Mouse (Mus musculus) liver, embryonic 14.5 days (tissue): ENCODE measurements around the gene Cntnap4. TPM values are rescaled to one million over a fixed set of nuclear protein-coding genes. Genes with fewer than 3 reads are reported as not detected.

ENCODE experiments used
- ATAC-seq: fragments of 200-750 bp; cut with Nextera tagmentation; 2 replicates; pipeline ENCODE4 v1.8.0; 2017; ENCODE audit warnings: moderate number of reproducible peaks, mild to moderate bottlenecking, moderate library complexity; ENCODE audit not compliant: insufficient read depth
- DNase-seq, 3 experiments: peaks; one replicate each; pipeline ENCODE4 v3.0.0-alpha.2; 2012 to 2013; ENCODE audit warnings: low read depth in 3 of 3, low spot score in 3 of 3
- H3K27ac ChIP-seq: fragments of 300-500 bp; sonication (generic); 2 replicates; pipeline ENCODE4 v1.5.1; 2014; ENCODE audit warnings: moderate library complexity, mild to moderate bottlenecking, control low read depth, inconsistent platforms
- H3K27me3 ChIP-seq: fragments of 300-500 bp; sonication (generic); 2 replicates; pipeline ENCODE4 v1.6.1; 2014; ENCODE audit warnings: mild to moderate bottlenecking, low read length, moderate library complexity; ENCODE audit not compliant: control insufficient read depth, insufficient read depth
- H3K36me3 ChIP-seq: fragments of 300-500 bp; sonication (generic); replicated peaks from 2 replicates; pipeline ENCODE4 v1.6.1; 2014; ENCODE audit warnings: low read depth; ENCODE audit not compliant: control insufficient read depth, insufficient read depth
- H3K4me1 ChIP-seq, 2 experiments: fragments of 200-500 bp in 1 of 2; fragments of 300-500 bp in 1 of 2; sonication (generic) in 1 of 2; replicated peaks; 2 replicates each; pipeline ENCODE4 v1.6.1; 2012 to 2014; ENCODE audit warnings: antibody characterized with exemption in 1 of 2, inconsistent platforms in 1 of 2, low read length in 1 of 2; ENCODE audit not compliant: control insufficient read depth in 2 of 2, insufficient read depth in 2 of 2
- H3K4me2 ChIP-seq: fragments of 300-500 bp; sonication (generic); 2 replicates; pipeline ENCODE4 v1.6.1; 2014; ENCODE audit warnings: low read depth, mild to moderate bottlenecking, control low read depth, moderate library complexity
- H3K4me3 ChIP-seq, 2 experiments: fragments of 200-500 bp in 1 of 2; fragments of 300-500 bp in 1 of 2; sonication (generic) in 1 of 2; 2 replicates each; pipeline ENCODE4 v1.5.1; 2012 to 2014; ENCODE audit warnings: low read depth in 2 of 2, low read length in 2 of 2, mild to moderate bottlenecking in 2 of 2, control low read depth in 1 of 2, inconsistent platforms in 1 of 2, moderate library complexity in 1 of 2; ENCODE audit not compliant: insufficient read depth in 1 of 2
- H3K9ac ChIP-seq: fragments of 300-500 bp; sonication (generic); replicated peaks from 2 replicates; pipeline ENCODE4 v1.6.1; 2014; ENCODE audit warnings: mild to moderate bottlenecking, control low read depth, moderate library complexity
- H3K9me3 ChIP-seq: fragments of 300-500 bp; sonication (generic); 2 replicates; pipeline ENCODE4 v1.6.1; 2016; ENCODE audit warnings: low read length, mixed read lengths; ENCODE audit not compliant: control insufficient read depth
- CTCF ChIP-seq: IDR thresholded peaks from 2 replicates; pipeline ENCODE4 v1.5.1; 2016; ENCODE audit warnings: antibody characterized with exemption, low read depth, control low read depth
- EP300 ChIP-seq: IDR thresholded peaks from 2 replicates; pipeline ENCODE4 v1.6.1; 2016; ENCODE audit warnings: antibody characterized with exemption, low read depth
- WGBS: fragments of 180-500 bp; shearing (Covaris S2); extraction: QIAGEN DNeasy Blood & Tissue Kit; methylation state at CpG from one replicate; pipeline ENCODE4 v1.1.7; 2014; ENCODE audit not compliant: insufficient replicate concordance; 5-methylcytosine and 5-hydroxymethylcytosine counted together
- polyA plus RNA-seq, 2 experiments: library from polyadenylated mRNA; depleted of rRNA in 1 of 2; stranded (reverse) in 1 of 2; unstranded in 1 of 2; fragments of >200 nt; fragmentation: Nextera tagmentation in 1 of 2; extraction: Ambion mirVana in 1 of 2; gene quantifications; 2 replicates each; pipeline versions ENCODE4 v1.2.1 to v1.2.3; 2012 to 2014

Cntnap4 gene
- polyA plus RNA-seq, 2 experiments = 0.01 TPM; not detected in 1

- ATAC-seq (no peak), DNase-seq (no peak)
- Histone ChIP-seq H3K27me3 (no peaks in the 10 kb centered on the region), H3K27ac (no peak overlapping the region), H3K9ac (no peak overlapping the region), H3K4me2 (no peak overlapping the region), H3K36me3 (no peaks in the 10 kb centered on the region), H3K9me3 (no peaks in the 10 kb centered on the region), H3K4me3 (no peak overlapping the region), H3K4me1 (no peaks in the 10 kb centered on the region)
- TF ChIP-seq EP300 = no peak
- TF ChIP-seq CTCF = no peak
- WGBS = 67% methylated on average over 2 of the region's 2 CpGs
Measured at GRCm38 (mm10) chr8:112583440-112583839, 13.6 kb downstream of the Cntnap4 start.

GRCm38 (mm10) chr8:112588357-112589051 lies 18.7 kb downstream of the Cntnap4 start:
- H3K27me3 ChIP-seq = no peaks in the 10 kb centered on the region
- no peak for TF ChIP-seq EP300
- no peaks in the 10 kb centered on the region; the same call in 1 of the 2 replicates for H3K9me3 ChIP-seq
- no peaks in the 10 kb centered on the region for H3K4me1 ChIP-seq
- no peaks in the 10 kb centered on the region for H3K36me3 ChIP-seq
- no peak for ATAC-seq
- WGBS = 58% methylated on average over 8 of the region's 8 CpGs
- H3K4me2 ChIP-seq = no peak overlapping the region
- no peak overlapping the region for H3K4me3 ChIP-seq
- no peak overlapping the region for H3K9ac ChIP-seq
- DNase-seq = no peak
- H3K27ac ChIP-seq = no peak overlapping the region

GRCm38 (mm10) chr8:112589052-112589389 lies 19.2 kb downstream of the Cntnap4 start:
- no peaks in the 10 kb centered on the region for H3K4me1 ChIP-seq
- no peak overlapping the region for H3K4me2 ChIP-seq
- no peaks in the 10 kb centered on the region; the same call in 1 of the 2 replicates for H3K9me3 ChIP-seq
- WGBS = 67% methylated on average over 14 of the region's 14 CpGs
- no peak overlapping the region for H3K9ac ChIP-seq
- H3K27ac ChIP-seq = no peak overlapping the region
- no peak for ATAC-seq
- no peak for DNase-seq
- TF ChIP-seq CTCF (no peak), EP300 (no peak)
- no peak overlapping the region for H3K4me3 ChIP-seq
- H3K36me3 ChIP-seq = no peaks in the 10 kb centered on the region
- H3K27me3 ChIP-seq = no peaks in the 10 kb centered on the region

- no peak for ATAC-seq
- Histone ChIP-seq H3K36me3 (no peaks in the 10 kb centered on the region), H3K4me3 (no peak overlapping the region), H3K27ac (no peak overlapping the region), H3K27me3 (no peaks in the 10 kb centered on the region), H3K9me3 (no peaks in the 10 kb centered on the region), H3K4me2 (no peak overlapping the region), H3K9ac (no peak overlapping the region), H3K4me1 (no peaks in the 10 kb centered on the region)
- 65% methylated on average over 15 of the region's 15 CpGs for WGBS
- TF ChIP-seq CTCF (no peak), EP300 (no peak)
- no peak for DNase-seq
Measured at GRCm38 (mm10) chr8:112596023-112596776, 26.4 kb downstream of the Cntnap4 start.

- Histone ChIP-seq H3K4me1 (no peaks in the 10 kb centered on the region), H3K27ac (no peak overlapping the region), H3K36me3 (no peaks in the 10 kb centered on the region), H3K27me3 (no peaks in the 10 kb centered on the region), H3K4me2 (no peak overlapping the region), H3K4me3 (no peak overlapping the region), H3K9me3 (no peaks in the 10 kb centered on the region), H3K9ac (no peak overlapping the region)
- TF ChIP-seq CTCF (no peak), EP300 (no peak)
- 67% methylated on average over 11 of the region's 11 CpGs for WGBS
- DNase-seq (no peak), ATAC-seq (no peak)
Measured at GRCm38 (mm10) chr8:112599975-112600374, 30.1 kb downstream of the Cntnap4 start.
